Mouse (Mus musculus): ENCODE measurements around the gene Selenon. TPM values are rescaled to one million over a fixed set of nuclear protein-coding genes. Genes with fewer than 3 reads are reported as not detected.
"Not testable (repeated sequence)": the region's sequence is repeated elsewhere in the genome, so short reads cannot be mapped to it uniquely, and the experiment has no call there.

The Selenon gene
- total and polyA plus RNA-seq, 3 experiments: 21.9 to 42.5 (median 34.5) TPM

DNA sequence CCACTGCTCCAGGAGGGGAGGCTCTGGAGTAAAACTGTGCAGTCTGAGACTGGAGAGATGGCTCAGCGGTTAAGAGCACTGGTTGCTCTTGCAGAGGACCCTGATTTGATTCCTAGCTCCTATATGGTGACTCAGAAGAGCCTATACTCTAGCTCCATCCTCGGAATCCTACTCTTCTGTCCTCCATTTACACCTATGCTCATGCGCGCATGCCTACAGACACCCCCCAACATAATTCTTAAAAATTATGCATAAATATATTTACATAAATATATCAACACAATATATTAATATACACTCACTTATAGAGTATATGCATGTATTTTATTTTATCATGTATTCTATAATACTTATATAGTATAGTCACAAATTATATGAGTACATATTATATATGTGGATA lies 41.6 kb downstream of the Selenon start:
- no peak for DNase-seq

DNA sequence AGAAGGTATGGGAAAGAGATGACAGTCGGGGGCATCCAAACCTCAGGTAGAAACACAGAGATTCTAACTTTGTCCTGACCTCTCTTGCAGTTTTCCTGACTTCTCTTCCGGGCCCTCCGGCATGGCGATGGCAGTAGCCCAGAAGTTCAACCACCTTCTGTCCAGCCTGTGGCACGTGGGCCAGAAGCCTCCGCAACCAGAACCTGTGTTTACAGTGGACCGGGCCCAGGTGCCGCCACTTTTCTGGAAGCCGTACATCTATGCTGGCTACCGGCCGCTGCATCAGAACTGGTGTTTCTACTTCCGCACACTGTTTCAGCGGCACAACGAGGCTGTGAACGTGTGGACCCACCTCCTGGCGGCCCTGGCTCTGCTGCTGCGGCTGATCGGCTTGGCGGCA lies 45.3 kb downstream of the Selenon start:
- no peak for DNase-seq

DNA sequence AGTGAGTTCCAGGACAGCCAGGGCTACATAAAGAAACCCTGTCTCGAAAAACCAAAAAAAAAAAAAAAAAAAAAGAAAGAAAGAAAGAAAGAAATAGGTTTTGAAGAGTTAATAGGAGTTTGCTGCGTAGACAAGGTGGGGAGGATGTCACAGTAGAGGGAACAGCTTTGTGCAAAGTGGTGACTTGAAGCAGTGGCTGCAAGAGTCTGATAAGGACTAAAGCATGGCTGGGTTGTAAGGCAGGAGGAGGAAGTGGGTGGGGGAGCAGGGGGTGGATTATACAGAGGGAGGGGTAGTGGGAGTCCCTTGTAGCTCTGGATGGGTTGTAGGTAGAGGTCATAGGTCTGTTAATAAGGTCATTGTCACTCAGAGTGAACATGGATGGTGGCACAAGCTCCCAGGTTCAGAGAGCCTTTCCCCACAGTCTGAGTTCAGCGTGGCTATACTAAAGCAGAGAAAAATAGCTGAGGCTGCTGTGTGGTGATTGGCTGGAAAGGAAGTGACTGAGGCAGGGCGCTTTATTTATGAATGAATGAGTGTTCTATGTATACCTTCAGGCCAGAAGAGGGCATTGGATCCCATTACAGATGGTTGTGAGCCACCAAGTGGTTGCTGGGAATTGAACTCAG lies 45.9 kb downstream of the Selenon start:
- no peak for DNase-seq

DNA sequence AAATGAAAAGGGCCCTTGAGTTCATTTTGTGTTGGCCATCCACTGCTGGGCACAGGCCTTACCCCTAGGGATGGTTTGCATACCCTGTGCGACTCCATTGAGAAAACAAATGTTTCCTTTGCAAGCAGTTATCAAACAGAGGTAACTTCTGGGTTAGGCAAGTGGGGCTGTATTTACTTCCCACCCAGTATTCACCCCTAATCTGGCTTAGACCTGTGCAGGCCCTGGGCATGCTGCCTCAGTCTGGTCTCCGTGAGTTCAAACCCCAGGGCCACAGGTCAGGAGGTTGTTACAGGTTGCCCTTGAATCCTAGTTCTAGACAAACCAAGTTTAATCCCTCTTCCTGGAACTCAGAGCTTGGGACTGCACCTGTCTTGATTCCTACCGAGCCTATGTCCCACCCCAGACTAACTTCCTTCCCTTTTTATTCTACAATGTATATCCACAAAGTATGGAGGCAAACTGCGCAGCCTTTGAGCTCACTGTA lies 46.6 kb downstream of the Selenon start:
- no peak for DNase-seq

DNA sequence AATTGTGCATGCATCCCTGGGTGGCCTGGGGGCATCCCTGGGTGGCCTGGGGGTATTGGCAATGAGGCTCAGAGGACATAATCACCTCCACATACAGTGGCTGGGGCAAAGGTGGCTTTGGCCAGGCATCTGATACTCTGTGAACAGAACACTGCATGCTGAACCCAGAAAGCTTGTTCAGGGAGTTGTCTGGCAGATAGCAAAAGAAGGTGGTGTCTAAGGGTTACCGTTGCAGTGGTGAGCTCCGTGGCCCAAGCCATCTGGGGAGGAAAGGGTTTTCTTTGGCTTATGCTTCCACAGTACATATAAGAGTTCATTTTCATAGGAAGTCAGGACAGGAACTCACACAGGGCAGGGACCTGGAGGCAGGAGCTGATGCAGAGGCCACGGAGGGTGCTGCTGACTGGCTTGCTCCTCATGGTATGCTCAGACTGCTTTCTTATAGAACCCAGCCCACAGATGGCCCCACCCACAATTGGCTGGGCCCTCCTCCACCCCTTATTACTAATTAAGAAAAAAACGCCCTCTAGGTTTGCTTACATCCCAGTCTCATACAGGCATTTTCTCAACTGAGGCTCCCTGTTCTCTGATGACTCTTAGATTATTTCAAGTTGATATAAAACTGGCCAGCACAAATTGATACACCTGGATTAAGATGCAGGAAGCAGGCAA lies 48.1 kb downstream of the Selenon start:
- no peak for DNase-seq

DNA sequence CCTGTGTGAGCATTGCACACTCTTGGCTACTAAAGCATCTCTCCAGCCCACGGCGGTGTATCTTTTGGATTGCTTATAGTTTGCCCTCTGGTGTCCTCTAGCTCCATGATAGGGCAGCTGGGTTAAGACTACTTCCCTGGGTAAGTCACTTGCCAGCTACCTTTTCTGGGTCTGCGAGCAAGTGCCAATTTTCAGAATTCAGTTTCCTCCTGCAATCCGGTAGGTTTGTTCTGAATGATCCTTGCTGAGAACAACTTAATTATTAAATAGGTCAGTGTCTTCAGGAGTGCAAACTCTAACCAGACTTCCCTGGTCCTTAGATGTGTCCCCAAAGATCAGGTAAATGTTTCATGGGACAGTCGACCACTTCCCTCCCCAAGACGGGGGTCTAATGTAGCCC lies 50.9 kb downstream of the Selenon start:
- DNase-seq: no peak

DNA sequence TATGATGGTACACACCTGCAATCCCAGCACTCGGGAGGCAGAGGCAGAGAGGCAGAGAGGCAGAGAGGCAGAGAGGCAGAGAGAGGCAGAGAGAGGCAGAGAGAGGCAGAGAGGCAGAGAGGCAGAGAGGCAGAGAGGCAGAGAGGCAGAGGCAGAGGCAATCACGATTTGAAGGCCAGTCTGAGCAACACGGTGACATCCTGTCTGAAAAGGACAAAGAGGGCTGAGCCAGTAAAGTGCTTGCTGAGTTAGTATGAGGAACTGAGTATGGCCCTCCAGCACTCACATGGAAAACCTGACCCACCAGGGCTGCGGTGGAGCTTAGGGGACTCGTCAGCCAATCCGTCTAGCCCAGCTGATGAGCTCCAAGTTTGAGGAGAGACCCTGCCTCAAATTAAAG lies 53.0 kb downstream of the Selenon start:
- DNase-seq: peak; percentile 58

DNA sequence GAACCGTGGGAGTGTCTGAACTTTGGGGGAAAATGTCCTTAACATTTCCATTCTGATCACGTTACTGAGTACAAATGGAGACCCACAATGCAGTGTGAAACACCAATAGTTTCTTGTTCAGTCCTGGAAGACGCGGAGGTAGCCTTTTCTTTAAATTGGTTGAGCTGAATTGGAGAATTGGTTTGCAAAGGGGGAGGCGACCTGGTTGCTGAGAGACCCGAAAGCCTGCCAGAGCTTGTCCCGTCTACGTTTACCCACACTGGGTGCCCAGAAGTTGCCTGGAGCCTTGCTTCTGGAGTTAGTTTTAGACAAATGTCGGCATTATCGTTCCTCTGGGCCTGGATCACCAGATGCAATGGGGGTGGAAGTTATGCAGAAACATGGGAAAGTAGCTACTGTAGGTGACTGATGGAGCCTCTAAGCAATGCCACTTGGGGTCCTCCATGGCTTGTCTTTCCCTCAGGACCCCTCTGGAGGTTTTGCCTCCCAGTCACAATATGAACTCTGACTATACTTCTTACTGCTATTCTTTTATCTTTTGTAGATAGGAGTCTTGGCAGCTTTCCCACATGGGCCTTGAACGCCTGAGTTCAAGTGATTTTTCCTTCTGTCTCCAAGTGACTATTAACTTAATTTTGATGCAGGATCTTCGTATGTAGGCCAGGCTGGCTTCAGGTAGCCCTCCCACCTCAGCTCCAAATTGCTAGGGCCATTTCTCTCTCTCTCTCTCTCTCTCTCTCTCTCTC lies 53.8 kb downstream of the Selenon start:
- DNase-seq: peak; percentile 73

DNA sequence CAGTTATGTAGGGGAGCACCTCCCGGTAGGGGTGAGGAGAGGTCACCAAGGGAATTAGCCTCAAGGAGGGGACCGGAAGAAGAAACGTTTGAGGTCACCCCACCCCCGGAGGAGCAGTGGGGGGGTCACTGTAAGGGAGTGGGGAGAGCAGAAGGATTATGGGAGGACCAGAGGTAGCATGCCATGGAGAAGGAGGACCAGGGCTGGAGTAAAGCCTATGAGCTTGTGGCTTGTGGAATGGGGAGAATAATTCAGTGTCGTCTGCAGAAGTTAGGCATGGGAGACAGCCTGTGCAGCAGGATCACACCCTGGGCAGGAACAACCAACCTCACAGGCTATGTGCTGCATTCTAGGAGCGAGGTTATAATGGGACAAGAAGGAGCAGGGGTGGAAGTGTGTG lies 54.7 kb downstream of the Selenon start:
- DNase-seq: no peak

DNA sequence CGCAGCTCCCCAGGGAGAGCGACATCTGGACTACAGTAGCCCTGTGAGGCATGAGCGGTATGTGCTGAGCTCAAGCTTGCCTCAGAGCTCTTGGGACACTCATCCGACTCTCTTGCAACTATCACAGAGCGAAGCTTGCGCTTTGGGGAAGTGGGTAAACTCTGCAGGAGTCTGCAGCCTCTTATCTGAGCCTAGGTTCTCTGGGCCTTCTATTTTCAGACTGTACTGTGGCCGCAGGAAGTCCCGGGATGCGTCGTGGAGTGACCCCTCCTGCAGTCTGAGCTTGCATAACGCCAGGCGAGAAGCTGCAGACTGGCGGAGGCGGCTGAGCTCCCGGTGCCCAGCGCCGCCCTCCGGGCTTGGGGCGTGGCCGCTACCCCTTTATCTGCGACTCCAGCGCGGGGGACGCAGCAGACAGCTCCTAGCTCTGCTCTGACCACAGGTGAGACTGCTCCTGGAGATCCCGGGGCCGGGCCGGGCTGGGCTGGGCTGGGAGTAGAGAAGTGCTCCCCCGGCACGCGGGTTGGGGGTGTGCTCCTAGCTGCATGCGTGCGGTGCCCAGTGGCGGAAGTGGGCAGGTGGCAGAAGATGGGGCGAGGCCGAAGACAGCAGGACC lies 55.3 kb downstream of the Selenon start, which contains the start of gene Paqr7:
Paqr7 (plus strand) TSS at position 103 of the 616 bp plus-strand sequence.
- peak; percentile 93 for DNase-seq

DNA sequence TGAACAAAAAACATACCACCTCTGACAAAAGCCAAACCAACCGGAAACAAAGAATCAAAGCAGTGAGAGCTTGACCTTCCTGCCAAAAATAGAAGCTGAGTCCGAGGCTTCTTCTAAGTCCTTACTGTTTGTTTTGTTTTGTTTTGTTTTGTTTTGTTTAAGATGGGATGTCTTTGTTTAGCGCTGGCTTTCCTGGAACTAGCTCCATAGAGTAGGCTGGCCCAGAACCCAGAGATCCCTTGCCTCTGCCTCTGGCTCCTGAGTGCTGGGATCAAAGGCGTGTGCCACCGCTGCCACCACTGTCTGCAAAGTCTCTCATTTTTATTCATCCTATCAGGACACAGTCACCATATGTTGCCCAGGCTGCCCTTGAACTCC lies 56.4 kb downstream of the Selenon start:
- no peak for DNase-seq

DNA sequence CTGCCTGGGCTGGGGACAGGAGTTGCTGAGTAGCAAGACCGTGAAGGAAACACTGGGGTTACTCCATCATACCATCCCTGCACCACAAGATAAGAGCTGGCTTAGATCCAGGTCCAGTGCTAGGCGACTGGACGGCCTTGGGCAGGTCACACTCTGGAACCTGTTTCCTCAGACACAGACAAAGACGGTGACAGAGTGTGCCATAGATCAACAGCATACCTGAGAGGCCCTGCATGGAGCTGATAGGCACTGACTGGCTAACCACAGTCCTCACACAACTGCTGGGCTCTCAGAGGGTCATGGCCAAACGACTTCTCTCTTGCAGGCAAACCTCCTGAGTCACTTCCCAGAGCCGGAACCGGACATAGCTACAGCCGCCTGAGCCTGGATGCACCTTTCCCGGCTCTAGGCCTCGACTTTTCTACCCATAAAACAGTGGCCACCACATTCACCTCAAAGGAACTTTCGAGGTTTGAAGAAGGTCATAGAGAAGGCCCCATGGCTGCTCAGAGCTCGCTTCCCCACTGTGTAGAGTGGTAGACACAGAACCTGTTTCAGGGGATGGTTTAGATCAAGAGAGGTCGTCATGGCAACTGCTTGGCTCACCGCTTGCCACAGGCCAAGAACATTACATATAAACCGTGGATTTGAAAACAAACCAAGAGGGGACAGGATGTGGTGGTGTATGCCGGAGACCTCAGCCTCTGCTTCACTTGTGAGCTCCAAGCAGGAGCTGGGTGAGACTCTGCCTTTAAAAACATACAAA lies 57.0 kb downstream of the Selenon start:
- peak; percentile 79 for DNase-seq

DNA sequence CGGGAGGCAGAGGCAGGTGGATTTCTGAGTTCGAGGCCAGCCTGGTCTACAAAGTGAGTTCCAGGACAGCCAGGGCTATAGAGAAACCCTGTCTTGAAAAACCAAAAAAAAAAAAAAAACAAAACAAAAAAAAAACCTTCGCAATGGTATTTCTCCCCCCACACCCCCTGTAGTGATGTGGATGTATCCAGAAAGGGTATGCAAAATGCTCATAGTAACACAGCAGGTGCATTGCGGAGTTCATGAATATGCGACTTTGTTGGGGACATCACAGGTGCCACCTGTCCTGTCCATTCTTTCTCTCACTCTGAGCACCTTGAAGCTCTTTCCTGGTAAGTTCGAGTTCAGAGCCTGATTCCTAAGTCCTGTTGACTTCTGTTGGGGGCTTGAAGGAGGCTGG lies 57.8 kb downstream of the Selenon start:
- DNase-seq: not testable (repeated sequence)

DNA sequence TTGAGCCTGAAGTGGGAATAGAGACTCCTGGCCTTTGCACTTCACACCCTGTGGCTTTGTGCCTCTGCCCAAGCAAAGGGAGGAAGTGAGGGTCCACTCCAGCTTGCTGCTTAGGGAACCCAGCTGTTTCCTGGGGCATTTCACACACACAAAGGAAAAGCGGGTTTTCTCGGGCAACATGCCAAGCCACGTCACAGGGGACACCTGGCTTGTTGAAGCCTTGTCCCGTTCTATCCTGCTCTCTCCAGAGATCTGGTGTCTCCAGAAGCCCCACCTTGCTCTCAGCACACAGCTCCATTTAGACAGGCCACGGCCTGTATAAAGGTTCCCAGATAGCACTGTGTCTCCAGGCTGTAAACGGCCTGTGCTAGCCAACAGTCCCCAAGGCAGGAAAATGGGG lies 60.2 kb downstream of the Selenon start:
- no peak for DNase-seq

DNA sequence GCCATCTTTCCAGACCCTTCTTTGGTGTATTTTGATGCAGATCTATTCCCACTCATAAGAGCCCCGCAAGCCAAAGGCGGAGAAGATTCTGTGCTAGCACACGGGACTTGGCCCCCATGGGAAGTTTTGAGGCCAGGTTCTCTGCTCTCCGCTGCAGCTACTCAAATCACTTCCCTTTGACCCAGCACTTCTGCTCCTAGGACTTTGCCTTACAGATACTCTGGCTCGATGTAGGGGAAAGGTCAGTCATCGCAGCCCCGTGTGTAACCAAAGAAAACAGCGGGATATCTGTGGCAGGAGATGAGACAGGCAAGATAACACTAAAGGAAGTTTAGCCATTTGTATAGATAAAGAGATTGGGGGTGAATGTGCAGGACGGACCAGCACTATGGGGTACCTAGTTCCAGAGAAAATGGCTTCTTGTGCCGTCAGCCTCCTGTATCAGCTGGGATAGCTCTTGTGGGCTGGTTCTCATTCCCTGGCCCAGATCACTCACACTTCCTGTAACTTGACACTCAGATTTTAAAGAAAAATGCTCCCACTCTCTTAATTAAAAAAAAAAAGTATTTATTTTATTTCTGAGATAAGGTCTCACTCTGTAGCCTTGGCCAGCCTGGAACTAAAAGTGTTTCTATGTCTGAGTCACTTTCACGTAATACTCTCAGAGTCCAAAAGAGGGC lies 61.8 kb downstream of the Selenon start:
- no peak for DNase-seq

DNA sequence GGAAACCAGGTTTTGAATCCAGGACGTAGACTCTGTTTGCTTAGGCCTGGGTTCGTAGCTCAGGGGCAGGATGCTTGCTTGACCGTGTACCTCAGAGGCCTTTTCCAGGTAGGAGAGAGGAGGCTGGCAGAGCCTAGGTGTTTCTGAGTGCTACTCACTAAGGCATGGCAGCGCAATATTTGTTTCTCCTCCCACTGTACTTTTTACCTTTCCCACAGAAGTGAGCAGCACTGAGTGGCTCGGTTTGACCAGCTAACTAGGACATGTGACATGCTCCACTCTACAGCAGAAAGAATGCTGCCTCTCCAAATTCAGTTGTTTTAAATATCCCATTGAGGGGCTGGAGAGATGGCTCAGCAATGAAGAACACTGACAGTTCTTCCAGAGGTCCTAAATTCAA lies 63.8 kb downstream of the Selenon start:
- no peak for DNase-seq

Small RNA genes within 50 kb of the gene (microRNA-seq; reads per million reads assigned to microRNA genes)
- gene Mir6403: 0 reads per million in 2 experiments

Other genes with a start within 250 kb of the Selenon start
- not detected for gene Trim63, start 237.0 kb downstream of the Selenon start, total RNA-seq (2021)
- 0.06 and 0.11 TPM in 2 replicates for gene Trim63, start 237.0 kb downstream of the Selenon start, polyA plus RNA-seq (2012; rRNA removed)
- 10 to 100 TPM; 21.2 to 60.8 TPM for gene Slc30a2, start 209.0 kb downstream of the Selenon start, total RNA-seq (2021)
- gene Slc30a2, start 209.0 kb downstream of the Selenon start, polyA plus RNA-seq (2012; rRNA removed): 33.0 and 56.4 TPM in 2 replicates
- 1 to 10 TPM; 3.1 to 4.4 TPM for gene Extl1, start 168.3 kb downstream of the Selenon start, total RNA-seq (2021)
- 4.9 and 5.6 TPM in 2 replicates for gene Extl1, start 168.3 kb downstream of the Selenon start, polyA plus RNA-seq (2012; rRNA removed)
- 10 to 100 TPM; 12.1 to 18.7 TPM for gene Pafah2, start 155.8 kb downstream of the Selenon start, total RNA-seq (2021)
- 9.1 and 15.1 TPM in 2 replicates for gene Pafah2, start 155.8 kb downstream of the Selenon start, polyA plus RNA-seq (2012; rRNA removed)
- gene Stmn1, start 83.8 kb downstream of the Selenon start, total RNA-seq (2021): 10 to 100 TPM; 28.7 to 31.8 TPM
- 1.3 and 2.4 TPM in 2 replicates for gene Stmn1, start 83.8 kb downstream of the Selenon start, polyA plus RNA-seq (2012; rRNA removed)
- 10 to 100 TPM; 30.3 to 78.9 TPM for gene Paqr7, start 55.5 kb downstream of the Selenon start, total RNA-seq (2021)
- 196 and 204 TPM in 2 replicates for gene Paqr7, start 55.5 kb downstream of the Selenon start, polyA plus RNA-seq (2012; rRNA removed)
- 1 to 10 TPM in 1 of 2 experiments, under 1 TPM in 1; 0.29 to 1.5 TPM for gene Aunip, start 41.2 kb downstream of the Selenon start, total RNA-seq (2021)
- 0.10 and 0.16 TPM in 2 replicates for gene Aunip, start 41.2 kb downstream of the Selenon start, polyA plus RNA-seq (2012; rRNA removed)
- gene Mtfr1l, start 16.8 kb downstream of the Selenon start, total RNA-seq (2021): 100 to 1,000 TPM; 124 to 147 TPM
- 98.8 and 102 TPM in 2 replicates for gene Mtfr1l, start 16.8 kb downstream of the Selenon start, polyA plus RNA-seq (2012; rRNA removed)
- 10 to 100 TPM; 13.3 to 28.2 TPM for gene Man1c1, start 152.1 kb upstream of the Selenon start, total RNA-seq (2021)
- gene Man1c1, start 152.1 kb upstream of the Selenon start, polyA plus RNA-seq (2012; rRNA removed): 17.0 and 17.4 TPM in 2 replicates
- 10 to 100 TPM; 42.1 to 49.3 TPM for gene Ldlrap1, start 215.9 kb upstream of the Selenon start, total RNA-seq (2021)
- gene Ldlrap1, start 215.9 kb upstream of the Selenon start, polyA plus RNA-seq (2012; rRNA removed): 23.0 and 28.1 TPM in 2 replicates

Measured in adrenal gland, adult 2 months (tissue).